Mouse (Mus musculus): ENCODE data around the gene Sin3b.

DNA sequence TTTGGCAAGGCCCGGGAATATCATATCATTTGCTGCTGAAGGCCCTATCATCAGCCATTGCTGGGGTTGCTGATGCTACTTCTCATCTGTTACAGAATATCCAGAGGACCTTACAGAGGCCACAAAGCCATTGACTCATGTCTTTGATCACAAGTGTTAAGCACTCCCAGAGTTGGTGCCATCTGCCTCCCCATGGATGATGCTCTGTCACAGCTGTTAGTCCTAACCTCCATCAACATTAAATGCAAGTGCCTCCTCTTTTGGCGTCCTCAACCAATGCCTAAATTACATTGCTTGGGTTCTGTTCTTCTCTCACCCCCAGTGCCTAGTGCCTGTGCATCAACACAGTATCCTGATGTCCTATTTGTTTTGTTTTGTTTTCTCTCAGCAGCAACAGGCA lies 78.5 kb downstream of the Sin3b start:
- TF ChIP-seq MAFK (IDR thresholded peaks at IDR 0.05; ENCODE audit: insufficient read depth, low read depth, low read length) (no peak), ZNF384 (IDR thresholded peaks at IDR 0.05; ENCODE audit: low read depth, low read length) (no peak), ZC3H11A (IDR thresholded peaks at IDR 0.05; ENCODE audit: borderline replicate concordance, low read depth, low read length) (no peak), CHD2 (IDR thresholded peaks at IDR 0.05; ENCODE audit: low read depth, low read length) (no peak), HCFC1 (IDR thresholded peaks at IDR 0.05; ENCODE audit: borderline replicate concordance, insufficient read depth, low read length) (no peak)

All from ES-E14 (cell line).